Mouse (Mus musculus) embryo, embryonic 10.5 days (tissue): ENCODE data around the gene Ptpra.

Experiments used
- DNase-seq: peaks from one replicate; pipeline ENCODE4 v3.0.0-alpha.2; 2015; ENCODE audit warnings: low spot score

The Ptpra gene

DNA sequence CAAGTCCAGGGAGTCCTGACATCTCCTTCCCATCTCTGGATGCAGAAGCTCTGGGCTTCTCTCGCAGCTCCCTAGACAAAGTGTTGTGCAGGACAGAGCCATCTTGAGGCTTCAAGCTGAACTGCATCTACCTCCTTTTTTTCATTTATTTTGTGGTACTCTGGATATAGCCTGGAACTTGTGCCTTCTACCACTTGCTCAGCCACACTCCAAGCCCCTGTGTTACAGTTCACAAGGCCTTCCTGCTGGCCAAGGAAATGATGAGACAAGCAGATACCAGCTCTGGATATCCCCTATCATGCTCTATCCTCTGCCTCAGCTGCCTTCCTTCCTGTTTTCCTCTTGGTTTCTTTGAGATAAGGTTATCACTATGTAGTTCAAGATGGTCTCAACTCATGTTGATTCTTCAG, 147.5 kb downstream of the Ptpra start:
- peak; percentile 71 for DNase-seq

DNA sequence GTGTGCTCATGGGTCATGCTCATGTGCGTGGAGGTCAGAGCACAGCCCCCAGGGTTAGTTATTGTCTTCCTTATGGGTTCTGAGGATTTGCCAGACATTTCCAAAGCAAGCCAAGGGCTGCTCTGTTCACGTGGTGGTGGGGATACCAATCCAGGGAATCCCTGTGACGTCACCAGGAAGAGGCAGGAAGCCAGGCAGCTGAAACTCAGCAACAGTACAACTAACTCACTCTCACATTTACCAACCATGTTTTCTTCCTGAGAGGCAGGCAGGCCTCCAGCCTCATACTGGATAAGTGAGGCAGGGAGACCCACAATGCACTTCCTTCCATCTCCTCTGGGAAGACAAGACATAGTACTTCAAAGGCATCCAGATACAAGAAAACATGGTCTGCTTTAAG, 148.3 kb downstream of the Ptpra start:
- DNase-seq: no peak

DNA sequence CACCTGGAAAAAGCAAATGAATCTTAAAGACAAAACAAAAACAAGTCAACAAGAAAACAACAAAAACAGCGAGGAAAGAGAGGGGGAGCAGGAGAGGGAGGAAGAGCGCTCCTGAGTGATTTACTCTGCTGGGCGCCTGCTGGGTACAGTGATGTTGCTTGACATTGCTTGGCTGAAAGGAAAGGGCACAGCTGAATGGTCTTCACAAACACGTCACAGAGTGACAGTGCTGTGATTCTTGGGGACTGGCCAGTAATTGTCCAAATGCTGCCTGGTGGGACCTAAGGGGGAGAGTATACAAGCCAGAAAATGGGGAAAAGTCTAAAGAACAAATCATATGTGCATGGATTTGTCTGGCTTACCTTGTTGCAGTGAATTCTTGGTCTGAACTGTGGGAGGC, 152.1 kb downstream of the Ptpra start:
- DNase-seq: no peak
